Mouse (Mus musculus): Measurements from ENCODE around the gene Unc45a.

Gene Unc45a

GRCm38 (mm10) chr7:80367232-80367631 lies 26.4 kb upstream of the Unc45a start:
- no peak for DNase-seq (ENCODE audit: low read depth)

- no peak for DNase-seq (ENCODE audit: low read depth)
Observed at GRCm38 (mm10) chr7:80365759-80366158, 25.0 kb upstream of the Unc45a start.

- DNase-seq (ENCODE audit: low read depth): no peak
Observed at GRCm38 (mm10) chr7:80360435-80360834, 19.6 kb upstream of the Unc45a start.

GRCm38 (mm10) chr7:80358039-80358438 lies 17.2 kb upstream of the Unc45a start:
- no peak for DNase-seq (ENCODE audit: low read depth)

- DNase-seq (ENCODE audit: low read depth): no peak
Observed at GRCm38 (mm10) chr7:80357156-80357555, 16.4 kb upstream of the Unc45a start.

GRCm38 (mm10) chr7:80356351-80356750 lies 15.5 kb upstream of the Unc45a start:
- DNase-seq (ENCODE audit: low read depth): no peak

GRCm38 (mm10) chr7:80352920-80353319 lies 12.1 kb upstream of the Unc45a start:
- DNase-seq (ENCODE audit: low read depth): no peak

GRCm38 (mm10) chr7:80350808-80351207 lies 10.0 kb upstream of the Unc45a start:
- DNase-seq (ENCODE audit: low read depth): no peak

- no peak for DNase-seq (ENCODE audit: low read depth)
Observed at GRCm38 (mm10) chr7:80347670-80348586, 7.1 kb upstream of the Unc45a start.

- no peak for DNase-seq (ENCODE audit: low read depth)
Observed at GRCm38 (mm10) chr7:80346830-80347229, 6.0 kb upstream of the Unc45a start.

GRCm38 (mm10) chr7:80346173-80346572 lies 5.4 kb upstream of the Unc45a start:
- no peak for DNase-seq (ENCODE audit: low read depth)

GRCm38 (mm10) chr7:80343270-80344018 lies 2.6 kb upstream of the Unc45a start:
- DNase-seq (ENCODE audit: low read depth): no peak

- peak; percentile 99 for DNase-seq (ENCODE audit: low read depth)
Observed at GRCm38 (mm10) chr7:80342858-80343257, 2.1 kb upstream of the Unc45a start, which contains the start of gene Hddc3. Hddc3 (plus strand) TSS chr7:80343104.

- DNase-seq (ENCODE audit: low read depth): no peak
Observed at GRCm38 (mm10) chr7:80341793-80342192, 988 bp upstream of the Unc45a start.

GRCm38 (mm10) chr7:80339793-80340628 lies 794 bp downstream of the Unc45a start:
- peak; percentile 100 for DNase-seq (ENCODE audit: low read depth)

GRCm38 (mm10) chr7:80339371-80339770 lies 1.4 kb downstream of the Unc45a start:
- peak; percentile 69 for DNase-seq (ENCODE audit: low read depth)

- no peak for DNase-seq (ENCODE audit: low read depth)
Observed at GRCm38 (mm10) chr7:80336932-80337331, 3.9 kb downstream of the Unc45a start.

- no peak for DNase-seq (ENCODE audit: low read depth)
Observed at GRCm38 (mm10) chr7:80334848-80335247, 6.0 kb downstream of the Unc45a start.

- no peak for DNase-seq (ENCODE audit: low read depth)
Observed at GRCm38 (mm10) chr7:80331433-80331832, 9.4 kb downstream of the Unc45a start.

- DNase-seq (ENCODE audit: low read depth): no peak
Observed at GRCm38 (mm10) chr7:80330278-80330677, 10.5 kb downstream of the Unc45a start.

- DNase-seq (ENCODE audit: low read depth): no peak
Observed at GRCm38 (mm10) chr7:80326076-80326475, 14.7 kb downstream of the Unc45a start.

- no peak for DNase-seq (ENCODE audit: low read depth)
Observed at GRCm38 (mm10) chr7:80325292-80325868, 15.4 kb downstream of the Unc45a start.
